ENCODE assay signal across 8 mouse cellular contexts in genomic region chr1:73901496-73901899, GRCm38 (mm10).
A peak's percentile ranks its signal among the peaks of the same experiment; 100 is the strongest.
DNase-seq lines count a peak whose midpoint lies in the region; ATAC-seq and TF ChIP-seq lines count a peak whose summit lies in the region.

No protein-coding gene starts in this region.

- H3K4me1 ChIP-seq in hindbrain, postnatal 0 days (ENCODE audit: insufficient read depth, low read length) = no peaks in the 10 kb centered on the region
- H3K4me1 ChIP-seq in megakaryocyte, embryonic 14.5 days = peaks cover 28% of the 10 kb centered on the region

- TF ChIP-seq CTCF in hindbrain, postnatal 0 days (IDR thresholded peaks at IDR 0.05; ENCODE audit: low read depth) = peak; percentile 99

- no peaks in the 10 kb centered on the region for H3K36me3 ChIP-seq in hindbrain, postnatal 0 days (ENCODE audit: insufficient read depth, low read length)
- no peaks in the 10 kb centered on the region for H3K36me3 ChIP-seq in megakaryocyte, embryonic 14.5 days (replicated peaks; ENCODE audit: low read length)

- no peak overlapping the region for H3K4me3 ChIP-seq in hindbrain, postnatal 0 days (ENCODE audit: low read length)
- H3K4me3 ChIP-seq in megakaryocyte, embryonic 14.5 days (replicated peaks) = peak overlapping the region; percentile 75

- no peak overlapping the region for H3K4me2 ChIP-seq in hindbrain, postnatal 0 days (ENCODE audit: low read depth, low read length)

- no peaks in the 10 kb centered on the region for H3K9me3 ChIP-seq in hindbrain, postnatal 0 days (ENCODE audit: low read length)
- H3K9me3 ChIP-seq in megakaryocyte, embryonic 14.5 days = peaks cover 3% of the 10 kb centered on the region

- no peak overlapping the region for H3K9ac ChIP-seq in hindbrain, postnatal 0 days (replicated peaks; ENCODE audit: low read length)

- H3K27ac ChIP-seq in hindbrain, postnatal 0 days = no peak overlapping the region

- H3K27me3 ChIP-seq in hindbrain, postnatal 0 days (ENCODE audit: insufficient read depth, low read length) = no peaks in the 10 kb centered on the region
- H3K27me3 ChIP-seq in megakaryocyte, embryonic 14.5 days (replicated peaks) = peaks cover 18% of the 10 kb centered on the region

- DNase-seq in ovary, postnatal 14 days (ENCODE audit: low spot score) = peak; percentile 58
- DNase-seq in ovary, adult 18-20 months (ENCODE audit: low spot score) = no peak
- DNase-seq in cerebellum, adult 9-10 months = peak; percentile 74
- DNase-seq in forelimb bud, embryonic 11.5 days (ENCODE audit: low read depth, low spot score) = peak; percentile 84
- DNase-seq in hindbrain, postnatal 0 days (ENCODE audit: low spot score) = peak; percentile 81
- peak; percentile 68 to 78 for DNase-seq in layer of hippocampus, postnatal 25 days (ENCODE audit: extremely low spot score in 1 of 2, low spot score in 1 of 2)
- DNase-seq in right cerebral cortex, postnatal 25 days = peak; percentile 76

- 4% methylated on average over 3 of the region's 3 CpGs for WGBS in hindbrain, postnatal 0 days

- ATAC-seq in hindbrain, postnatal 0 days = peak; percentile 46
